Mouse (Mus musculus) bone marrow macrophage, adult 2 months (primary cell): Measurements from ENCODE around the gene Pigb. TPM values are rescaled to one million over a fixed set of nuclear protein-coding genes. Genes with fewer than 3 reads are reported as not detected.
A peak's percentile ranks its signal among the peaks of the same experiment; 100 is the strongest.
"Not testable (repeated sequence)": the region's sequence is repeated elsewhere in the genome, so short reads cannot be mapped to it uniquely, and the experiment has no call there.

ENCODE experiments used
- H3K27ac ChIP-seq: 2 replicates; pipeline ENCODE4 v1.5.1; 2012; ENCODE audit warnings: low read depth, low read length; ENCODE audit not compliant: insufficient read depth
- H3K4me1 ChIP-seq: 2 replicates; pipeline ENCODE4 v1.6.1; 2012; ENCODE audit warnings: low read length; ENCODE audit not compliant: control insufficient read depth, insufficient read depth
- H3K4me3 ChIP-seq: 2 replicates; pipeline ENCODE4 v1.5.1; 2012; ENCODE audit warnings: mild to moderate bottlenecking, low read length, moderate library complexity; ENCODE audit not compliant: insufficient read depth
- CTCF ChIP-seq: IDR thresholded peaks from 2 replicates; pipeline ENCODE4 v1.5.1; 2012; ENCODE audit warnings: low read depth, mild to moderate bottlenecking, low read length, moderate library complexity
- POLR2A ChIP-seq: IDR thresholded peaks from 2 replicates; pipeline ENCODE4 v1.6.1; 2012; ENCODE audit warnings: mild to moderate bottlenecking, low read depth, low read length, borderline replicate concordance
- polyA plus RNA-seq: library from polyadenylated mRNA; stranded (reverse); fragments of >200 nt; gene quantifications from 2 replicates; pipeline ENCODE4 v1.2.4, GENCODE M21; 2012; ENCODE audit not compliant: missing spikeins, insufficient read depth, insufficient read length

Gene Pigb
- polyA plus RNA-seq = 12.6 and 15.3 TPM in 2 replicates

GRCm38 (mm10) chr9:73040080-73040479 lies at the start of gene Pigb:
Gene Pigb (minus strand): TSS chr9:73040378.
- H3K4me1 ChIP-seq = peaks cover 3% of the 10 kb centered on the region
- H3K27ac ChIP-seq = peak within 1 kb of the TSS; percentile 53
- TF ChIP-seq CTCF = no peak
- TF ChIP-seq POLR2A = no peak
- H3K4me3 ChIP-seq = peak within 1 kb of the TSS; percentile 78

- TF ChIP-seq CTCF (no peak), POLR2A (no peak)
- peak overlapping the region; percentile 51 for H3K27ac ChIP-seq
- H3K4me1 ChIP-seq = peaks cover 30% of the 10 kb centered on the region
- no peak overlapping the region for H3K4me3 ChIP-seq
Observed at GRCm38 (mm10) chr9:73089222-73089920, 49.2 kb upstream of the Pigb start.

- no peak overlapping the region for H3K27ac ChIP-seq
- no peak for TF ChIP-seq CTCF
- no peak for TF ChIP-seq POLR2A
- no peak overlapping the region for H3K4me3 ChIP-seq
- peaks cover 30% of the 10 kb centered on the region for H3K4me1 ChIP-seq
Observed at GRCm38 (mm10) chr9:73087581-73087980, 47.4 kb upstream of the Pigb start.

GRCm38 (mm10) chr9:73087121-73087520 lies 46.9 kb upstream of the Pigb start:
- Histone ChIP-seq H3K4me1 (peaks cover 30% of the 10 kb centered on the region), H3K4me3 (no peak overlapping the region), H3K27ac (no peak overlapping the region)
- TF ChIP-seq POLR2A (no peak), CTCF (no peak)

GRCm38 (mm10) chr9:73085845-73086244 lies 45.7 kb upstream of the Pigb start:
- H3K4me3 ChIP-seq = no peak overlapping the region
- TF ChIP-seq CTCF = no peak
- H3K27ac ChIP-seq = peak overlapping the region; percentile 7; the same call in 1 of the 2 replicates
- H3K4me1 ChIP-seq = peaks cover 30% of the 10 kb centered on the region

GRCm38 (mm10) chr9:73083956-73084355 lies 43.8 kb upstream of the Pigb start:
- H3K27ac ChIP-seq = no peak overlapping the region
- peaks cover 18% of the 10 kb centered on the region for H3K4me1 ChIP-seq
- TF ChIP-seq CTCF (no peak), POLR2A (no peak)
- H3K4me3 ChIP-seq = no peak overlapping the region

- TF ChIP-seq POLR2A = no peak
- no peak for TF ChIP-seq CTCF
- peaks cover 17% of the 10 kb centered on the region for H3K4me1 ChIP-seq
- no peak overlapping the region for H3K4me3 ChIP-seq
- no peak overlapping the region for H3K27ac ChIP-seq
Observed at GRCm38 (mm10) chr9:73082291-73083000, 42.3 kb upstream of the Pigb start.

GRCm38 (mm10) chr9:73079801-73080325 lies 39.7 kb upstream of the Pigb start:
- TF ChIP-seq POLR2A = no peak
- TF ChIP-seq CTCF = no peak
- Histone ChIP-seq H3K27ac (no peak overlapping the region), H3K4me1 (no peaks in the 10 kb centered on the region), H3K4me3 (no peak overlapping the region)

GRCm38 (mm10) chr9:73079349-73079748 lies 39.2 kb upstream of the Pigb start:
- not testable (repeated sequence) for H3K27ac ChIP-seq, H3K4me1 ChIP-seq, H3K4me3 ChIP-seq

- H3K4me3 ChIP-seq = no peak overlapping the region
- H3K27ac ChIP-seq = no peak overlapping the region
- peaks cover 5% of the 10 kb centered on the region for H3K4me1 ChIP-seq
- TF ChIP-seq CTCF (no peak), POLR2A (no peak)
Observed at GRCm38 (mm10) chr9:73073169-73073568, 33.0 kb upstream of the Pigb start.
